Mouse (Mus musculus): Measurements from ENCODE around the gene Wbp2nl. TPM values are rescaled to one million over a fixed set of nuclear protein-coding genes. Genes with fewer than 3 reads are reported as not detected.

Gene Wbp2nl
- polyA plus RNA-seq, 1 experiment from 2014 or later = not detected

DNA sequence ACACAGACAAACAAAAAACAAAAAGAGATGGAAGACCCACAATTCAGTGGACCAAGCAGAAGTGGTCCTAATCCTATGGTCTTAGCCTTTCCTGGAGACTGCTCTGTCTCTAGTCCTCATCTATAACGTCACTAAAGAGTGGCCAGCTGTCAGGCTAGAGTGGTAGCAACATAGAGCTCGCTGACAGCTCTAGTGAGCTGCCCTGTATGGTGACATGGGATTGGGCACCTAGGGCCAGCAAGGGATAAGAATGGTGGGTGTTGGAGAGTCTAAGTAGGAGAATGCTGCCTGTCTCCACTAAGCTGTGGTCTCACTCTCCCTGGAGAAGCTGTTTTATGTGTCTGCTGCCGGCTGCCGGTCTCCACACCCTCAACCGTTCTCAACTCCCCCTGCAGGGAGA lies 5.9 kb upstream of the Wbp2nl start:
- peak; percentile 27; the same call in 1 of the 2 replicates for ATAC-seq
- Histone ChIP-seq H3K27ac (ENCODE audit: low read depth, low read length) (peak overlapping the region; percentile 40; the same call in 1 of the 2 replicates), H3K36me3 (ENCODE audit: control insufficient read depth, insufficient read depth, low read length) (peaks cover 47% of the 10 kb centered on the region), H3K4me3 (ENCODE audit: low read depth, low read length) (no peak overlapping the region), H3K27me3 (replicated peaks; ENCODE audit: control insufficient read depth, insufficient read depth, low read length) (no peaks in the 10 kb centered on the region), H3K9me3 (replicated peaks; ENCODE audit: control insufficient read depth, low read length) (no peaks in the 10 kb centered on the region), H3K9ac (ENCODE audit: low read length) (no peak overlapping the region), H3K4me2 (ENCODE audit: low read length) (peak overlapping the region; percentile 9; the same call in 1 of the 2 replicates), H3K4me1 (ENCODE audit: control insufficient read depth, insufficient read depth, low read length) (peaks cover 7% of the 10 kb centered on the region; the same call in 1 of the 2 replicates)
- 31% methylated on average over 5 of the region's 5 CpGs for WGBS
- DNase-seq (ENCODE audit: low spot score) = no peak

DNA sequence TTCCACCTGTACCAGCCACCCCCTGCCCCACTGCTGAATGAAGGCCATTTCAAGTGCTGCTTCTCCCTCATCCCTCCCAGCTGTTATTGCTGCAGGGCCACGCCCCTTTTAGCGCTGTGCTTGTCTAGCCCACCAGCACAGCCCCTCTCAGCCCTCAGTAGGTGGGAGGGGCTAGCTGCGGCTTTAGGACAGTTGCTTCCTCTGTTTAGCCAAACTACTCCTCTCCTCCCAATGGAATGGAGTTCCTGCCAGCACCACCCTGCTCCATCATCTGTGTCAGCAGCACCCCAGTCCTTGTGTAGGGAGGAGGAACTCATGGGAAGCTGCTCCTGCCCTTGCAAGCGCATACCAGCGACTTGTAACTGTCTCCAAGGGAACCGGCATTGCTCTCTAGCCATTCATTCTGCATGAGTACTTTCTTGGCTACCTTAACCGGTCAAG lies 5.5 kb upstream of the Wbp2nl start:
- Histone ChIP-seq H3K9me3 (replicated peaks; ENCODE audit: control insufficient read depth, low read length) (no peaks in the 10 kb centered on the region), H3K4me2 (ENCODE audit: low read length) (peak overlapping the region; percentile 9; the same call in 1 of the 2 replicates), H3K9ac (ENCODE audit: low read length) (no peak overlapping the region), H3K27me3 (replicated peaks; ENCODE audit: control insufficient read depth, insufficient read depth, low read length) (no peaks in the 10 kb centered on the region), H3K27ac (ENCODE audit: low read depth, low read length) (peak overlapping the region; percentile 40), H3K36me3 (ENCODE audit: control insufficient read depth, insufficient read depth, low read length) (peaks cover 43% of the 10 kb centered on the region), H3K4me3 (ENCODE audit: low read depth, low read length) (no peak overlapping the region), H3K4me1 (ENCODE audit: control insufficient read depth, insufficient read depth, low read length) (peaks cover 7% of the 10 kb centered on the region; the same call in 1 of the 2 replicates)
- DNase-seq (ENCODE audit: low spot score) (peak; percentile 70), ATAC-seq (peak; percentile 76)
- 11% methylated on average over 7 of the region's 7 CpGs for WGBS

DNA sequence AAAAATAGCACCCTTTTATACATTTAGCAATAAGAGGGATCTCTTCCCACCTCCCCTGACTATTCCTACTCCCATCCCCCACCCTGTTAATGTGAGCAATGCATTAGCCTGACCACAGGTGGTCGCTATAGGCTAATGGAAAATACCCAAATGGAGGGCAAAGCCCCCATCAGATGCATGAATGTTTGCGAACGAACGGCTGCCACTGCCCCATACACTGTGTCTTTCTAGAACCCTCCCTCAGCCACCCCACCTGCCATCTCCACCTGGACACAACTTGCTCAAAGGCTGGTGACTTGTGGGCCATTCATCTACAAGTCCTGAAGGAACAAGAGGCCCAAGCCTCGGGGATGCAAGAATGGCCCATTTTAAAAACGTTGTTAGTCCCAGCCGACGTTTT lies 4.7 kb upstream of the Wbp2nl start:
- peak overlapping the region; percentile 4; the same call in 1 of the 2 replicates for H3K27ac ChIP-seq (ENCODE audit: low read depth, low read length)
- no peak overlapping the region for H3K9ac ChIP-seq (ENCODE audit: low read length)
- peak; percentile 61 for ATAC-seq
- H3K4me1 ChIP-seq (ENCODE audit: control insufficient read depth, insufficient read depth, low read length) = peaks cover 7% of the 10 kb centered on the region; the same call in 1 of the 2 replicates
- H3K9me3 ChIP-seq (replicated peaks; ENCODE audit: control insufficient read depth, low read length) = no peaks in the 10 kb centered on the region
- peak; percentile 74 for DNase-seq (ENCODE audit: low spot score)
- 38% methylated on average over 8 of the region's 8 CpGs for WGBS
- peaks cover 35% of the 10 kb centered on the region for H3K36me3 ChIP-seq (ENCODE audit: control insufficient read depth, insufficient read depth, low read length)
- no peak overlapping the region for H3K4me3 ChIP-seq (ENCODE audit: low read depth, low read length)
- no peaks in the 10 kb centered on the region for H3K27me3 ChIP-seq (replicated peaks; ENCODE audit: control insufficient read depth, insufficient read depth, low read length)
- H3K4me2 ChIP-seq (ENCODE audit: low read length) = no peak overlapping the region

DNA sequence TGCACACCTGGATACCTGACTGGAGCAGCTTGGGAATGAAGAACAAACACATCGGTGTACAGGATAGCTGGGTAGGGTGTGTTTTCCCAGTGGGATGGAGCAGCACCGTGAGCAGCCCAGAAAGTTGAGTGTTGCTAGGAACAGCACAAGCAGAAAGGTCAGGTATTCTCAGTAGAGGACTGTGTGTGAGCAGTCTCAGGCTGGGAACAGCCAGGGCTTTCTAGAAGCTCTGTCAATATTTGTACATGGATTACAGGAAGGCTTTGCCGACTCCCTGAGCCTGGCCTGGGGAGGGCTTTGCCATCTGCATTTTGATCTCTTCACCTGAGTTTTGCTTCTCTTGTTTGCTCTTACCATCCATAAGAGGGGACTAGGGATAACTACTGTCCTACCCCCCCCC lies 8.4 kb downstream of the Wbp2nl start:
- Histone ChIP-seq H3K36me3 (ENCODE audit: control insufficient read depth, insufficient read depth, low read length) (no peaks in the 10 kb centered on the region), H3K9me3 (replicated peaks; ENCODE audit: control insufficient read depth, low read length) (no peaks in the 10 kb centered on the region), H3K27ac (ENCODE audit: low read depth, low read length) (no peak overlapping the region), H3K9ac (ENCODE audit: low read length) (no peak overlapping the region), H3K4me1 (ENCODE audit: control insufficient read depth, insufficient read depth, low read length) (no peaks in the 10 kb centered on the region), H3K27me3 (replicated peaks; ENCODE audit: control insufficient read depth, insufficient read depth, low read length) (no peaks in the 10 kb centered on the region), H3K4me2 (ENCODE audit: low read length) (no peak overlapping the region), H3K4me3 (ENCODE audit: low read depth, low read length) (no peak overlapping the region)
- ATAC-seq = no peak
- 76% methylated on average over 3 of the region's 3 CpGs for WGBS
- DNase-seq (ENCODE audit: low spot score) = no peak

DNA sequence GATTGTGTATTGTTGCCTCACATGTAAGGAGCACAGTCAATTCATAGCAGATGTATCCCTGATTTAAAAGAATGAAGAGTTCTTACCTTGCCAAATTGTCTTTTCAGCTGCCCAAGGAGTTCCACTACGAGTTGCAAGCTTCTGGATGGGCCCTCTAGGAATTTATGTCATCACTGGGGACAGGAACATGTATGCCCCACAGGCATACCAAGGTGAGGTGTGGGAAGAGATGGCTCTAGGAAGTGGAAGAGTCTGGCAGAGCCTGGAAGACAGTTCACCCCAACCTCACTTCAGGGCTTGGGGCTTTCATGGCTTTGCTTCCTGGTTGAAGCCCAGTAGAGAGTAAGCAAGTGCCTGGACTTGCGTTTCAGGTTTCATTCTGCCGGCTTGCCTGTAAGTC lies 9.7 kb downstream of the Wbp2nl start:
- DNase-seq (ENCODE audit: low spot score) (no peak), ATAC-seq (no peak)
- Histone ChIP-seq H3K4me3 (ENCODE audit: low read depth, low read length) (no peak overlapping the region), H3K9me3 (replicated peaks; ENCODE audit: control insufficient read depth, low read length) (no peaks in the 10 kb centered on the region), H3K4me1 (ENCODE audit: control insufficient read depth, insufficient read depth, low read length) (no peaks in the 10 kb centered on the region), H3K36me3 (ENCODE audit: control insufficient read depth, insufficient read depth, low read length) (no peaks in the 10 kb centered on the region), H3K4me2 (ENCODE audit: low read length) (no peak overlapping the region), H3K27me3 (replicated peaks; ENCODE audit: control insufficient read depth, insufficient read depth, low read length) (no peaks in the 10 kb centered on the region), H3K9ac (ENCODE audit: low read length) (no peak overlapping the region), H3K27ac (ENCODE audit: low read depth, low read length) (no peak overlapping the region)
- WGBS = 84% methylated on average over 3 of the region's 3 CpGs

DNA sequence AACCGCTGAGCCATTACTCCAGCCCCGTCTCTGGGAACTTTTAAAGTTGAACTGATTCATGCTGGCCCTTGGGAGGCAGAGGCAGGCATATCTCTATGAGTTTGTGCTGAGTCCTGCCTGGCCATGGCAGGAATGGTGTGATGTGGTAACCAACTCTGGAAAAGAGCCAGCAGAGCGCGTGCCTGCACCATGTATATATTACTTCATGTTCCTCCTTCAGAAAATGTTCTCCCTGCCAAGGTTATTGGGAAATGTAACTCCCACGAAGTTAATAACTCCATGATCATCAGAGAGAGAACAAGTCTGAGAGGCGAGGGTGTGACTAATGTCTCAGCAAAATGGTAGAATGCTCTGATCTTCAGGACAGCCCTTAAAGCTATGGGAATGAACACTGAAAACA lies 19.1 kb downstream of the Wbp2nl start:
- no peaks in the 10 kb centered on the region for H3K27me3 ChIP-seq (replicated peaks; ENCODE audit: control insufficient read depth, insufficient read depth, low read length)
- H3K9ac ChIP-seq (ENCODE audit: low read length) = no peak overlapping the region
- no peak overlapping the region for H3K27ac ChIP-seq (ENCODE audit: low read depth, low read length)
- WGBS = 90% methylated on average over 6 of the region's 6 CpGs
- DNase-seq (ENCODE audit: low spot score) (no peak), ATAC-seq (no peak)
- H3K4me1 ChIP-seq (ENCODE audit: control insufficient read depth, insufficient read depth, low read length) = no peaks in the 10 kb centered on the region
- H3K36me3 ChIP-seq (ENCODE audit: control insufficient read depth, insufficient read depth, low read length) = no peaks in the 10 kb centered on the region
- no peak overlapping the region for H3K4me2 ChIP-seq (ENCODE audit: low read length)
- H3K9me3 ChIP-seq (replicated peaks; ENCODE audit: control insufficient read depth, low read length) = no peaks in the 10 kb centered on the region
- no peak overlapping the region for H3K4me3 ChIP-seq (ENCODE audit: low read depth, low read length)

DNA sequence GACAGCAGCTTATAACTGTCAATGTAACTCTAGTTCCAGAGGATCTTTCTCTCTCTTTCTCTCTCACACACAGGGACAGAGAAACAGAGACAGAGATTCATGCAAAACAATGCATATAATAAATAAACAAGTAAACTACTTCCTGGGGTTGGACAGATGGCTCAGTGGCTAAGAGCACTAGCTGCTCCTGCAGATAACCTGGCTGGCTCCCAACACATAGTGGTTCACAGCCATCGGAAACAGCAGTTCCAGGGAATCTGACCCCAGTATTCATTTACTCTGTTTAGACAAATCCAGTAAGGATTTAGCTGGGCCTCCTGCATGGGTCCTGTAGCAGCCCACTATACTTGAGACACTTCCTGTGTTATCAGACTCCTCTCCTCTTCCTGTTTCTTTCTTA lies 20.9 kb downstream of the Wbp2nl start:
- ATAC-seq = no peak
- no peaks in the 10 kb centered on the region for H3K36me3 ChIP-seq (ENCODE audit: control insufficient read depth, insufficient read depth, low read length)

DNA sequence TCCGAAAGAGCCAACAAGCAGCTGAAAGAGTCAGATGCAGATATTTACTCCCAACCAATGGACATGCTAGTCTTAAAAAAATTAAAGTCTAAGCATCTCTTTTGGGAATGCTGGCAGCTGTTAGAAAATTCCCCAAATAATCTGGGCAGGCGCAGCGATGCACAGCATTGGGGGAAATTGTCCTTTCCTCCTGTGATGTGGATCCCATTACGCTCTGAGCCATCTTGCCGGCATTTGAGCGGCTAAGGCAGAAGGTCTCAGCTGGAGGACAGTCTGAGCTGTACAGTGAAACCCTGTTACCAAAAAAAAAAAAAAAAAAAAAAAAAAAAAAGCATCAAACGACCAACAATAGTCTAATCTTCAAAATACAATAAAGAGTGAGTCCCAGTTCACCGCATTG lies 23.4 kb downstream of the Wbp2nl start:
- DNase-seq (ENCODE audit: low spot score) (no peak), ATAC-seq (no peak)
- Histone ChIP-seq H3K27ac (ENCODE audit: low read depth, low read length) (no peak overlapping the region), H3K9ac (ENCODE audit: low read length) (no peak overlapping the region), H3K9me3 (replicated peaks; ENCODE audit: control insufficient read depth, low read length) (no peaks in the 10 kb centered on the region), H3K4me3 (ENCODE audit: low read depth, low read length) (no peak overlapping the region), H3K27me3 (replicated peaks; ENCODE audit: control insufficient read depth, insufficient read depth, low read length) (no peaks in the 10 kb centered on the region), H3K4me1 (ENCODE audit: control insufficient read depth, insufficient read depth, low read length) (no peaks in the 10 kb centered on the region), H3K36me3 (ENCODE audit: control insufficient read depth, insufficient read depth, low read length) (no peaks in the 10 kb centered on the region), H3K4me2 (ENCODE audit: low read length) (no peak overlapping the region)
- 80% methylated on average over 8 of the region's 8 CpGs for WGBS

More for the DNA sequence above, 20.9 kb downstream of the Wbp2nl start:
- no peak for DNase-seq (ENCODE audit: low spot score)
- Histone ChIP-seq H3K4me3 (ENCODE audit: low read depth, low read length) (no peak overlapping the region), H3K9me3 (replicated peaks; ENCODE audit: control insufficient read depth, low read length) (no peaks in the 10 kb centered on the region), H3K27ac (ENCODE audit: low read depth, low read length) (no peak overlapping the region), H3K27me3 (replicated peaks; ENCODE audit: control insufficient read depth, insufficient read depth, low read length) (no peaks in the 10 kb centered on the region), H3K4me1 (ENCODE audit: control insufficient read depth, insufficient read depth, low read length) (no peaks in the 10 kb centered on the region), H3K9ac (ENCODE audit: low read length) (no peak overlapping the region), H3K4me2 (ENCODE audit: low read length) (no peak overlapping the region)
- WGBS = 86% methylated on average over 1 of the region's 1 CpGs

DNA sequence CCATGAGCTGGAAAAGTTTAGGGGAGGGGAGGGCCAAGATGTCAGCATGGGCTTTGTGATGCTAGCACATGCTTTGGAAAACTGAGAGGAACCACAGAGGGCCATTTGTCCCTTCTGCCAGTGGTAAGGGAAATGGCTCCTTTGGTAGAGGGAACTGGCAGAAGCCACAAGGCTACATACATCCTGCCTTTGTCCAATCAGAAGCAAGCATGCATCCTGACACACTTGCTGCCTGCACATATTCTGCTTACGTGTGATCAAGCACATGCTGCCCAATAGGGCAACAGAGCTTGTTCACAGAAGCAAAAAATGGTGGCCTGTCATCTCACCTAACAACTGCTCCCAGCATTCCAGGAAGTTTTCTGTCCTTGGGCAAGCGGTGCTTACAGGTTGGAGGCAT lies 26.6 kb downstream of the Wbp2nl start:
- peaks cover 9% of the 10 kb centered on the region; the same call in 1 of the 2 replicates for H3K36me3 ChIP-seq (ENCODE audit: control insufficient read depth, insufficient read depth, low read length)
- ATAC-seq (no peak), DNase-seq (ENCODE audit: low spot score) (no peak)
- H3K27ac ChIP-seq (ENCODE audit: low read depth, low read length) = no peak overlapping the region
- no peak overlapping the region for H3K9ac ChIP-seq (ENCODE audit: low read length)
- H3K4me2 ChIP-seq (ENCODE audit: low read length) = no peak overlapping the region
- no peaks in the 10 kb centered on the region for H3K4me1 ChIP-seq (ENCODE audit: control insufficient read depth, insufficient read depth, low read length)
- no peaks in the 10 kb centered on the region for H3K9me3 ChIP-seq (replicated peaks; ENCODE audit: control insufficient read depth, low read length)
- 82% methylated on average over 2 of the region's 2 CpGs for WGBS
- no peak overlapping the region for H3K4me3 ChIP-seq (ENCODE audit: low read depth, low read length)
- H3K27me3 ChIP-seq (replicated peaks; ENCODE audit: control insufficient read depth, insufficient read depth, low read length) = no peaks in the 10 kb centered on the region
